In the genomic region with DNA sequence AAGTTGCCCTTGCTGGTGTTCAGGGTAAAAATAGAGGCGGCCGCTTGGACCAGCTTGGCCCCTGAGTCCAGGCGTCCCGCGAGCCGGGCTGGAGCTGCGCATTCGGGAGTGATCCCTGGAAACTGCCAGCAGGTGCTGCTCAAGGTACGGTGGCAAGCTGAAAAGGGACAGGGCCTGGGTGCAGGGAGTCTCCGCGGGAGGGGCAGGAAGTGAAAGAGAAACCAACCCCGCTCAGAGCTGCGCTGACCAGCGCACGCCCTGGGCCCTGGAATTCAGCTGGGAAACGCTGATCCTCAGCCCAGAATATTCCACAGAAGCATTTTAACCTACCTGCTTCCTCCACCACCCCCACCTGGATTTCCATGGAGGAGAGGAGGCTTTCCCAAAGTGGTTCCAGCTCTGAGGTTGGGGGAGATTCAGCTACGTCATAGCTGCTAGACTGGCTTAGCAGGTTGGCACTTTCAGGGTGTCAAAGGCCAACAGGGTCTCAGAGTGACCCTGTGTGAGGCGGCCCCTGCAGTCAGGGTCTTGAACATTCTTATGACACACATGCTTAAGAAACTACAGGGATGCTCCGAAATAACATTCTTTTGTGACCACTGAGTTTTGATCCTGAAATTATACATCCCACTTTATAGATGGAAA, we compare ENCODE assay signal across 8 mouse cellular contexts. TPM values are rescaled to one million over a fixed set of nuclear protein-coding genes. Genes with fewer than 3 reads are reported as not detected.
DNase-seq lines count a peak whose midpoint lies in the region; ATAC-seq and TF ChIP-seq lines count a peak whose summit lies in the region.

No protein-coding gene starts in this region.

- no peak for TF ChIP-seq POLR2A in bone marrow macrophage, adult 2 months (IDR thresholded peaks at IDR 0.05; ENCODE audit: borderline replicate concordance, low read depth, low read length)
- no peak for TF ChIP-seq POLR2A in testis, adult 2 months (IDR thresholded peaks at IDR 0.05; ENCODE audit: control insufficient read depth, low read depth, low read length)

- WGBS in forebrain, embryonic 11.5 days, result 6% methylated on average over 19 of the region's 19 CpGs
- 6% methylated on average over 19 of the region's 19 CpGs for WGBS in heart, embryonic 15.5 days
- 6% methylated on average over 19 of the region's 19 CpGs for WGBS in liver, postnatal 0 days (ENCODE audit: insufficient replicate concordance)
- 6% methylated on average over 19 of the region's 19 CpGs for WGBS in neural tube, embryonic 13.5 days

- peak overlapping the region; percentile 51 for H3K9ac ChIP-seq in forebrain, embryonic 11.5 days (ENCODE audit: low read length)
- peak overlapping the region; percentile 69 for H3K9ac ChIP-seq in heart, embryonic 15.5 days
- H3K9ac ChIP-seq in liver, postnatal 0 days (replicated peaks), result peak overlapping the region; percentile 67
- peak overlapping the region; percentile 68 for H3K9ac ChIP-seq in neural tube, embryonic 13.5 days

- no peak for TF ChIP-seq EP300 in liver, postnatal 0 days (IDR thresholded peaks at IDR 0.05; ENCODE audit: low read depth)

- no peak for TF ChIP-seq CTCF in bone marrow macrophage, adult 2 months (IDR thresholded peaks at IDR 0.05; ENCODE audit: low read depth, low read length)
- TF ChIP-seq CTCF in liver, postnatal 0 days (IDR thresholded peaks at IDR 0.05; ENCODE audit: low read depth), result peak; percentile 87
- peak; percentile 52; the same call in 1 of the 2 replicates for TF ChIP-seq CTCF in testis, adult 2 months (IDR thresholded peaks at IDR 0.05; ENCODE audit: control insufficient read depth, insufficient read depth, insufficient replicate concordance, low read depth, low read length)

- peak; percentile 87 for ATAC-seq in forebrain, embryonic 11.5 days (replicated peaks; ENCODE audit: low FRiP score)
- peak; percentile 90 for ATAC-seq in heart, embryonic 15.5 days (replicated peaks; ENCODE audit: insufficient number of reproducible peaks, insufficient read depth, low FRiP score, low read depth)
- peak; percentile 84 for ATAC-seq in liver, postnatal 0 days
- peak; percentile 91 for ATAC-seq in neural tube, embryonic 13.5 days (ENCODE audit: low read depth)

- no peaks in the 10 kb centered on the region for H3K4me1 ChIP-seq in bone marrow macrophage, adult 2 months (ENCODE audit: control insufficient read depth, insufficient read depth, low read length)
- H3K4me1 ChIP-seq in forebrain, embryonic 11.5 days (replicated peaks; ENCODE audit: control insufficient read depth, insufficient read depth, low read length), result peaks cover 4% of the 10 kb centered on the region; the same call in 1 of the 2 replicates
- peaks cover 11% of the 10 kb centered on the region for H3K4me1 ChIP-seq in heart, embryonic 15.5 days (replicated peaks)
- peaks cover 11% of the 10 kb centered on the region; the same call in 1 of the 2 replicates for H3K4me1 ChIP-seq in liver, postnatal 0 days (ENCODE audit: insufficient read depth)
- peaks cover 19% of the 10 kb centered on the region for H3K4me1 ChIP-seq in neural tube, embryonic 13.5 days (replicated peaks)
- peaks cover 9% of the 10 kb centered on the region for H3K4me1 ChIP-seq in testis, adult 2 months (ENCODE audit: control insufficient read depth, insufficient read depth, low read length)

- peak overlapping the region; percentile 76 for H3K4me2 ChIP-seq in forebrain, embryonic 11.5 days (ENCODE audit: low read depth, low read length, severe bottlenecking)
- H3K4me2 ChIP-seq in heart, embryonic 15.5 days, result peak overlapping the region; percentile 94
- H3K4me2 ChIP-seq in liver, postnatal 0 days (ENCODE audit: low read depth, low read length), result peak overlapping the region; percentile 88
- peak overlapping the region; percentile 86 for H3K4me2 ChIP-seq in neural tube, embryonic 13.5 days

- H3K4me3 ChIP-seq in bone marrow macrophage, adult 2 months (ENCODE audit: insufficient read depth, low read length), result peak overlapping the region; percentile 74
- H3K4me3 ChIP-seq in forebrain, embryonic 11.5 days (ENCODE audit: low read depth, low read length), result peak overlapping the region; percentile 38
- peak overlapping the region; percentile 63 for H3K4me3 ChIP-seq in heart, embryonic 15.5 days
- peak overlapping the region; percentile 57 for H3K4me3 ChIP-seq in liver, postnatal 0 days (ENCODE audit: low read depth, low read length)
- H3K4me3 ChIP-seq in neural tube, embryonic 13.5 days, result peak overlapping the region; percentile 50
- peak overlapping the region; percentile 74 for H3K4me3 ChIP-seq in testis, adult 2 months (ENCODE audit: control insufficient read depth, low read depth, low read length)

- H3K27me3 ChIP-seq in forebrain, embryonic 11.5 days (ENCODE audit: control insufficient read depth, insufficient read depth, low read length), result peaks cover 4% of the 10 kb centered on the region
- H3K27me3 ChIP-seq in heart, embryonic 15.5 days, result peaks cover 8% of the 10 kb centered on the region; the same call in 1 of the 2 replicates
- H3K27me3 ChIP-seq in liver, postnatal 0 days (ENCODE audit: insufficient read depth, low read length), result no peaks in the 10 kb centered on the region
- peaks cover 58% of the 10 kb centered on the region for H3K27me3 ChIP-seq in neural tube, embryonic 13.5 days
- H3K27me3 ChIP-seq in testis, adult 2 months (ENCODE audit: control insufficient read depth, insufficient read depth, low read length), result no peaks in the 10 kb centered on the region; the same call in 1 of the 2 replicates

- H3K27ac ChIP-seq in bone marrow macrophage, adult 2 months (ENCODE audit: insufficient read depth, low read depth, low read length), result no peak overlapping the region
- H3K27ac ChIP-seq in forebrain, embryonic 11.5 days (ENCODE audit: low read depth, low read length), result no peak overlapping the region
- H3K27ac ChIP-seq in heart, embryonic 15.5 days, result peak overlapping the region; percentile 62
- peak overlapping the region; percentile 79 for H3K27ac ChIP-seq in liver, postnatal 0 days (ENCODE audit: low read depth)
- H3K27ac ChIP-seq in neural tube, embryonic 13.5 days (replicated peaks), result no peak overlapping the region
- peak overlapping the region; percentile 55; the same call in 1 of the 2 replicates for H3K27ac ChIP-seq in testis, adult 2 months (ENCODE audit: control insufficient read depth, insufficient read depth, low read depth, low read length)

- no peaks in the 10 kb centered on the region for H3K9me3 ChIP-seq in forebrain, embryonic 11.5 days (ENCODE audit: control insufficient read depth, low read length)
- no peaks in the 10 kb centered on the region for H3K9me3 ChIP-seq in heart, embryonic 15.5 days (replicated peaks)
- no peaks in the 10 kb centered on the region for H3K9me3 ChIP-seq in liver, postnatal 0 days (ENCODE audit: low read length)
- H3K9me3 ChIP-seq in neural tube, embryonic 13.5 days, result no peaks in the 10 kb centered on the region

- peak; percentile 75 for DNase-seq in CD4-positive helper T cell, adult 2 months (ENCODE audit: low read depth, low spot score)
- peak; percentile 84 for DNase-seq in forebrain, embryonic 11.5 days (ENCODE audit: low spot score)
- peak; percentile 85 for DNase-seq in kidney, postnatal 10 days
- peak; percentile 84 for DNase-seq in liver, postnatal 0 days

- no peaks in the 10 kb centered on the region for H3K36me3 ChIP-seq in forebrain, embryonic 11.5 days (ENCODE audit: control insufficient read depth, insufficient read depth, low read length)
- no peaks in the 10 kb centered on the region for H3K36me3 ChIP-seq in heart, embryonic 15.5 days
- H3K36me3 ChIP-seq in liver, postnatal 0 days (replicated peaks; ENCODE audit: insufficient read depth, low read length), result no peaks in the 10 kb centered on the region
- no peaks in the 10 kb centered on the region for H3K36me3 ChIP-seq in neural tube, embryonic 13.5 days
- H3K36me3 ChIP-seq in testis, adult 2 months (ENCODE audit: control insufficient read depth, insufficient read depth, low read length), result no peaks in the 10 kb centered on the region

RNA-seq across cellular contexts. Expression of a gene that starts 0.7 kb away (rescaled TPM):
- polyA plus RNA-seq in bone marrow macrophage, adult 2 months (2012; ENCODE audit: insufficient read depth, insufficient read length, missing spikeins), result 0.74 and 0.76 TPM in 2 replicates
- 0.23 and 0.77 TPM in 2 replicates for polyA plus RNA-seq in forebrain, embryonic 11.5 days (2014; fragmentation: Nextera tagmentation; extraction: Ambion mirVana)
- 12.5 TPM in 2 replicates for polyA plus RNA-seq in heart, embryonic 15.5 days (2015; fragmentation: Nextera tagmentation; extraction: Ambion mirVana)
- polyA plus RNA-seq in liver, postnatal 0 days (2015; fragmentation: Nextera tagmentation; extraction: Ambion mirVana), result 6.4 and 7.9 TPM in 2 replicates
- 0.84 and 2.5 TPM in 2 replicates for polyA plus RNA-seq in neural tube, embryonic 13.5 days (2015; fragmentation: Nextera tagmentation; extraction: Ambion mirVana)
- 0.20 and 0.28 TPM in 2 replicates for polyA plus RNA-seq in testis, adult 2 months (2012; rRNA removed)

Comparison
In these comparisons a context has a peak if more than half of its experiments do, and no peak if none do; other contexts are left out.
1. H3K27ac ChIP-seq: peak in heart, embryonic 15.5 days (single experiment), liver, postnatal 0 days (single experiment) and testis, adult 2 months (single experiment); none in bone marrow macrophage, adult 2 months (single experiment), forebrain, embryonic 11.5 days (single experiment) and neural tube, embryonic 13.5 days (single experiment).
2. Peak in every context shown above with its lines, with median percentiles within 50 percentile points of each other: DNase-seq, H3K4me3 ChIP-seq, ATAC-seq, H3K4me2 ChIP-seq and H3K9ac ChIP-seq.